Mouse (Mus musculus) forebrain, embryonic 11.5 days (tissue): ENCODE data around the gene Kansl3. TPM values are rescaled to one million over a fixed set of nuclear protein-coding genes. Genes with fewer than 3 reads are reported as not detected.

Source experiments
- ATAC-seq: fragments of 200-750 bp; cut with Nextera tagmentation; replicated peaks from 2 replicates; pipeline ENCODE4 v1.8.0; 2017; ENCODE audit warnings: moderate TSS enrichment; ENCODE audit not compliant: low FRiP score
- DNase-seq: peaks from one replicate; pipeline ENCODE4 v3.0.0-alpha.2; 2017; ENCODE audit warnings: low spot score
- H3K27ac ChIP-seq: fragments of 300-500 bp; sonication (generic); 2 replicates; pipeline ENCODE4 v1.5.1; 2014; ENCODE audit warnings: low read depth, low read length
- H3K27me3 ChIP-seq: fragments of 300-500 bp; sonication (generic); 2 replicates; pipeline ENCODE4 v1.6.1; 2014; ENCODE audit warnings: mild to moderate bottlenecking, low read length, mixed read lengths; ENCODE audit not compliant: control insufficient read depth, insufficient read depth
- H3K36me3 ChIP-seq: fragments of 300-500 bp; sonication (generic); 2 replicates; pipeline ENCODE4 v1.6.1; 2014; ENCODE audit warnings: mild to moderate bottlenecking, low read length, moderate library complexity, mixed read lengths; ENCODE audit not compliant: control insufficient read depth, insufficient read depth
- H3K4me1 ChIP-seq: fragments of 300-500 bp; sonication (generic); replicated peaks from 2 replicates; pipeline ENCODE4 v1.6.1; 2014; ENCODE audit warnings: low read length, mixed read lengths; ENCODE audit not compliant: control insufficient read depth, insufficient read depth
- H3K4me2 ChIP-seq: fragments of 300-500 bp; sonication (generic); 2 replicates; pipeline ENCODE4 v1.6.1; 2014; ENCODE audit warnings: low read depth, mild to moderate bottlenecking, low read length, moderate library complexity, mixed read lengths; ENCODE audit not compliant: severe bottlenecking
- H3K4me3 ChIP-seq: fragments of 300-500 bp; sonication (generic); 2 replicates; pipeline ENCODE4 v1.5.1; 2014; ENCODE audit warnings: low read depth, low read length
- H3K9ac ChIP-seq: fragments of 300-500 bp; sonication (generic); 2 replicates; pipeline ENCODE4 v1.6.1; 2014; ENCODE audit warnings: low read length
- H3K9me3 ChIP-seq: fragments of 300-500 bp; sonication (generic); 2 replicates; pipeline ENCODE4 v1.6.1; 2016; ENCODE audit warnings: low read length, mixed read lengths; ENCODE audit not compliant: control insufficient read depth
- WGBS: fragments of 180-500 bp; shearing (Covaris S2); extraction: QIAGEN DNeasy Blood & Tissue Kit; methylation state at CpG from one replicate; pipeline ENCODE4 v1.1.7; 2014; 5-methylcytosine and 5-hydroxymethylcytosine counted together
- polyA plus RNA-seq: library from polyadenylated mRNA; unstranded; fragments of >200 nt; fragmentation: Nextera tagmentation; extraction: Ambion mirVana; gene quantifications from 2 replicates; pipeline ENCODE4 v1.2.1, GENCODE M21; 2014

Kansl3 gene
- polyA plus RNA-seq, 1 experiment from 2014 or later = 49.6 TPM

DNA sequence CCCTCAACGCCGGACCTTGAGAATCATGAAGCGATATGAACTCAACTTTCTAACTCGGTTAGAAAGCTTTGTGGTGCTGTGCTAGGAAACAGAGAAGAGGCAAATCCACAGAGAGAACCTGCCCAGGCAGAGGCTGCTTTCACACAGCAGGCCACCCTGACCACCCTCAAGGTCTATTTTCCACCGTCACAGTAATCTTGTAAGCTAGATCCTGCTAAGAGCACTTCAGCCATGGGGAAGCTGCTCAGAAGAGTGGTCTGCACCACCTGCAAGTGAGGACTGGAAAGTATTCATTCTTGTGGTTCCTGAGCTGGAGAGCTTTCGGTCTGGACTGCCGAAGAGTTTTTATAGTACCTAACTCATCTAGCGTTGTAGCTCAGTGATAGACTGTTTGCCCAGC is 66.7 kb downstream of the Kansl3 start:
- H3K4me3 ChIP-seq = no peak overlapping the region
- H3K9ac ChIP-seq = no peak overlapping the region
- H3K36me3 ChIP-seq = no peaks in the 10 kb centered on the region
- ATAC-seq (no peak), DNase-seq (no peak)
- H3K27me3 ChIP-seq = peaks cover 4% of the 10 kb centered on the region; the same call in 1 of the 2 replicates
- no peak overlapping the region for H3K27ac ChIP-seq
- no peaks in the 10 kb centered on the region; the same call in 1 of the 2 replicates for H3K4me1 ChIP-seq
- no peaks in the 10 kb centered on the region for H3K9me3 ChIP-seq
- WGBS = 78% methylated on average over 8 of the region's 8 CpGs
- no peak overlapping the region for H3K4me2 ChIP-seq

DNA sequence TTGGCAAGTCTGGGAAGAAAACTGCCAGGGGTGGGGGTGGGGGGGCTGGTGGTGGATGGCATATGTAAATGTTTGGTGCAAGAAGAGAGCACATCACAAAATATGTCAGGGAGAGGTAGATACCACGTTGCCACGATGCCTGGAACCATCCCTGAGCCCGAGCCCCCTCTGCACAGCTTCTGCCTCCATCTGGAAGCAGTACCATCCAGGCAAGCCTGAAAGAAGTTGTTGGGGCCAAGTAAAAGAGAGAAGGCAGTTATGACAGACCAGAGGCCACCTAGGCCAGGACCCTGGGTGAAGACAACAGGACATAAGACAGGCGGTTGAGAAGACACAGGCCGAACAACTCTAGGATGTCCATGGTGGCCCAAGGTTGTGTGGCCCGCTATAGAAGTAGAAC is 68.5 kb downstream of the Kansl3 start:
- ATAC-seq (no peak), DNase-seq (no peak)
- H3K27me3 ChIP-seq = peaks cover 4% of the 10 kb centered on the region; the same call in 1 of the 2 replicates
- 96% methylated on average over 6 of the region's 6 CpGs for WGBS
- no peak overlapping the region for H3K4me3 ChIP-seq
- H3K9me3 ChIP-seq = no peaks in the 10 kb centered on the region
- H3K4me1 ChIP-seq = no peaks in the 10 kb centered on the region; the same call in 1 of the 2 replicates
- no peak overlapping the region for H3K4me2 ChIP-seq
- no peak overlapping the region for H3K27ac ChIP-seq
- H3K36me3 ChIP-seq = no peaks in the 10 kb centered on the region
- no peak overlapping the region for H3K9ac ChIP-seq

DNA sequence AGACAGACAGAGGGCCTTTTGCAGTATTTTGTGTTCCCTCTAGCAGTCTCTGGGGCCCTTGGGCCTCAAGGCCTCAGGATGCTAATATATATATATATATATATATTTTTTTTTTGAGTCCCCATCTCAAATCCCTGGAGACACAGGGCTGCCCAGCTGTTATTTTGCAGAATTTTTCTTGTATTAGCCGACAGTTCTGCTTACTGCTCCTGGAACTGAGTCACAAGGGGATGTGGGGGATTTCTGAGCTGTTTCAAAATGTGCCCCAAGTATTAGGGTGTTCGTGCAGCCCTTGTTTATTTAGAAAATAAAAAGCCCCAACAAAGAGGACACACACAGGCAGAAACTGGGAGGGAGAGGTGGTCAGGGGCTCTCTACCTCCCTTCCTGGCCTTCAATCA is 69.3 kb downstream of the Kansl3 start:
- ATAC-seq (no peak), DNase-seq (no peak)
- Histone ChIP-seq H3K4me1 (no peaks in the 10 kb centered on the region; the same call in 1 of the 2 replicates), H3K4me3 (no peak overlapping the region), H3K4me2 (no peak overlapping the region), H3K9me3 (no peaks in the 10 kb centered on the region), H3K9ac (no peak overlapping the region), H3K27ac (no peak overlapping the region), H3K36me3 (no peaks in the 10 kb centered on the region), H3K27me3 (peaks cover 4% of the 10 kb centered on the region; the same call in 1 of the 2 replicates)
- 82% methylated on average over 2 of the region's 2 CpGs for WGBS

DNA sequence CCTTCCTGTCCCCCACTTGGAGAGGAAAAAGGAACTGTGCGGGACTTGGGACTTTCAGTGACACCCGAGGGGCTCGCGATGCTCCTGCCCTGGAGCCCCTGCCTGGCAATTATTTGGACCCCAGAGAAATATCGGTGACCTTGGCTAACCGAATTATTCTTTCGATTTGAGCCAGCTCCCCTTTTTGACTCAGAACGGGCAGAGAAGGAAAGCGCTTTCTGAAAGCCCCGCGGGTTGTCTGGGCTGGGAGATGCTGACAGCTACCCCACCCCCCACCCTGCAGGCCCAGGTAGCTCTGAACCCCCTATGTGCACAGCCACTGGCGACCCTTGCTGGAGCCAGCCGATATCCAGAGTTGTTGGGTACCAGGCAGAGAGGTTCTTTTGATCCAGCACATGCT is 69.9 kb downstream of the Kansl3 start:
- ATAC-seq = no peak

DNA sequence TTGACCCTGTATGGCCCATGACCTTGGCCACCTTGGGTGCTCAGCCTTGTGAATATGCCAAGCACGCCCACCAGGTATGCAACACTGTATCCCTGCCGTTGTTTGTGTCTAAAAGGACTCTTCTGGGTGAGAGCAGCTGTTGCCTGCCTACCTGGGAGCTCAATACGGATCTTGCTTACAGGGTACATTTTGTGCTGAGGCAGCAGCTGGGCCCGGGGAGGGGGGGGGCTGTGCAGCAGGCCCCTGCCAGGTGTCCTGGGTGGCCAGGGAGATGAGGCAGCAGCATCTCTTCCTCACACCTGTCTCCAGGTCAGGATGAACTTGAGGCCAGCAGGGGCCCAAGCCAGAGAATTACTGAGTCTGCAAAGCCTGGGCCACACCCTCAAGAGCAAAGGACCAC is 70.9 kb downstream of the Kansl3 start:
- 67% methylated on average over 4 of the region's 4 CpGs for WGBS
- no peaks in the 10 kb centered on the region for H3K36me3 ChIP-seq

More for the DNA sequence above, 69.9 kb downstream of the Kansl3 start:
- Histone ChIP-seq H3K9ac (no peak overlapping the region), H3K27me3 (peaks cover 4% of the 10 kb centered on the region; the same call in 1 of the 2 replicates), H3K4me3 (no peak overlapping the region), H3K4me1 (no peaks in the 10 kb centered on the region; the same call in 1 of the 2 replicates), H3K4me2 (no peak overlapping the region), H3K27ac (no peak overlapping the region), H3K9me3 (no peaks in the 10 kb centered on the region), H3K36me3 (no peaks in the 10 kb centered on the region)
- DNase-seq = no peak
- 23% methylated on average over 13 of the region's 13 CpGs for WGBS

DNA sequence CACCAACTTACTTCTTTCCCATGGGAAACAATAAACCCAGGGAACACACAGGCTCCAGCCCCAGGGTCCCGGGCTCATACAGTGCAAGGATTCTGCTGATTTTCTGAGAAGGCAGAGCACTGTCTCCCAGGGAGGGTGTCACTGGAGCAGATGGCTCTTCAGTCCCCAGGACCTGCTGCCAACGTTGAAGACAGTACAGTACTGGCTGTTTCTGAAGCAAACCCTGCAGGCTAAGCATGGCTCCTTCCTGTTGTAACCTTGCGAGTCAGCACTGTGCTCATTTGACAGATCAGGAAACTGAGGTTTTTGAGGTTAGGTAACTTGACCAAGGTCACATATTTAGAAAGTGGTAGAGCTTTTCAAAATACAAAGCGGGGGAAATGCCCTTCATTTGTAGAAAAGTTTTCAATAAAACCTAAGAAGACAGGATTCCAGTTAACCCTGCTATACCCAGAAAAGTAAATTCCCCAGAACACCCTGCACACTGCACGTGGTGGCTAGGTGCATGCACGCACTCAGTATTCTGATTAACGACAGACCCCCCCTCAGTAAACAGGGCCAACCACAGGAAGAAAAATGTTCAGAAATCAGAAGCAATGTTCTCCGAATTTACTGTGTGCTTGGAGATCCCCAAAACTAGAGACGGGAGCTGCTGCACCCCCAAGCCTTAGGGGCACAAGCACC is 72.4 kb downstream of the Kansl3 start:
- Histone ChIP-seq H3K27me3 (peaks cover 2% of the 10 kb centered on the region; the same call in 1 of the 2 replicates), H3K4me2 (no peak overlapping the region)
- 83% methylated on average over 9 of the region's 9 CpGs for WGBS

More for the DNA sequence above, 70.9 kb downstream of the Kansl3 start:
- Histone ChIP-seq H3K4me3 (no peak overlapping the region), H3K9me3 (no peaks in the 10 kb centered on the region), H3K27ac (no peak overlapping the region), H3K27me3 (peaks cover 2% of the 10 kb centered on the region; the same call in 1 of the 2 replicates), H3K9ac (no peak overlapping the region), H3K4me2 (no peak overlapping the region), H3K4me1 (no peaks in the 10 kb centered on the region)
- DNase-seq (no peak), ATAC-seq (no peak)

DNA sequence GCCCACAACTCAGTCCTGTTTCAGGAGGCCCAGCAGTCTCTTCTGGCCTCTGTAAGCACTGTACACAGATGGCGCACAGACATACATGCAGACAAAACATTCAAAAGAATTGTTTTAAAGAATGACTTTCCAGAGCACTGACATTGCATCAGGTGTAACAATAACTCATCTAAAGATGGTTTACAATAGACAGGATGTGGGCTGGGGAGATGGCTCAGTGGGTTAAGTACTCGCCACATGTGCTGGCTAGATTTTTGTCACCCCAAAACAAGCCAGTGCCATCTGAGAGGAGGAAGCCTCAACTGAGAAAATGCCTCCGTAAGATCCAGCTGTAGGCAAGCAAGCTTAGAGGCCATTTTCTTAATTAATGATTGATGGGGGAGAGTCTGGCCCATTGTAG is 74.6 kb downstream of the Kansl3 start:
- H3K36me3 ChIP-seq = no peaks in the 10 kb centered on the region
- H3K9ac ChIP-seq = no peak overlapping the region
- no peak for DNase-seq
- no peaks in the 10 kb centered on the region for H3K4me1 ChIP-seq
- no peak for ATAC-seq
- H3K4me3 ChIP-seq = no peak overlapping the region
- H3K27me3 ChIP-seq = no peaks in the 10 kb centered on the region
- no peaks in the 10 kb centered on the region for H3K9me3 ChIP-seq
- no peak overlapping the region for H3K27ac ChIP-seq
- WGBS = 86% methylated on average over 3 of the region's 3 CpGs
- no peak overlapping the region for H3K4me2 ChIP-seq

More for the DNA sequence above, 72.4 kb downstream of the Kansl3 start:
- Histone ChIP-seq H3K9ac (no peak overlapping the region), H3K4me1 (no peaks in the 10 kb centered on the region), H3K9me3 (no peaks in the 10 kb centered on the region), H3K36me3 (no peaks in the 10 kb centered on the region), H3K4me3 (no peak overlapping the region), H3K27ac (no peak overlapping the region)
- ATAC-seq (no peak), DNase-seq (no peak)

DNA sequence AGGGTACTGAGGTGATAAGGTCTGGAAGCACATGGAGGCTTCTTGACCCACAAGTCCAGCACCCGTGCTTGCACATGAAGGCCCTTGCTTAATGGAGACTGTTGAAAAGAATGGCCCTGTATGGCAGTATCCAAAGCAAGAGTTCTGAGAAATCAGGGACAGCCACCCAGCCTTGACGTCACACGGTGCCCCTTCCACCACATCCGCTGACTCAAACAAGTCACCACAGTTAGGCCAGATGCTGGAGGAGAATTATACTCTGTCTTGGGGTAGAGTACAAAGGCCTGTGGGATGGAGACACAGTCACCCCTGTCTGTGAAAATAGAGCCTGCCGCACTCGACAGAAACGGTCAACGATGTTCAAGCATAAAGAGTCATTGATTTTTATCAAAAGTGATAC is 75.5 kb downstream of the Kansl3 start:
- ATAC-seq (no peak), DNase-seq (no peak)
- Histone ChIP-seq H3K9ac (no peak overlapping the region), H3K27me3 (no peaks in the 10 kb centered on the region), H3K4me3 (no peak overlapping the region), H3K36me3 (no peaks in the 10 kb centered on the region), H3K27ac (no peak overlapping the region), H3K4me2 (no peak overlapping the region), H3K9me3 (no peaks in the 10 kb centered on the region), H3K4me1 (no peaks in the 10 kb centered on the region)
- 91% methylated on average over 8 of the region's 8 CpGs for WGBS
